Mouse (Mus musculus) brain, embryonic 14.5 days (tissue): ENCODE data around the gene 4931409K22Rik.

ENCODE experiments used
- CTCF ChIP-seq: fragments of 200-500 bp; IDR thresholded peaks from 2 replicates; pipeline ENCODE4 v1.5.1; 2012; ENCODE audit warnings: inconsistent platforms, mild to moderate bottlenecking, moderate library complexity, borderline replicate concordance; ENCODE audit not compliant: insufficient read depth, insufficient read length; ENCODE audit errors: extremely low read depth
- POLR2A ChIP-seq: fragments of 200-500 bp; IDR thresholded peaks from 2 replicates; pipeline ENCODE4 v1.6.1; 2012; ENCODE audit warnings: mild to moderate bottlenecking, inconsistent platforms, borderline replicate concordance; ENCODE audit not compliant: poor library complexity, insufficient read depth, insufficient read length, severe bottlenecking; ENCODE audit errors: extremely low read depth

- TF ChIP-seq CTCF (no peak), POLR2A (no peak)
These were observed 28.8 kb downstream of the 4931409K22Rik start for GRCm38 (mm10) chr5:24527780-24528179.
